Mouse (Mus musculus): ENCODE measurements around the gene Plek. TPM values are rescaled to one million over a fixed set of nuclear protein-coding genes. Genes with fewer than 3 reads are reported as not detected.
A peak's percentile ranks its signal among the peaks of the same experiment; 100 is the strongest.

Gene Plek
- polyA plus RNA-seq, 1 experiment from 2014 or later, result not detected

GRCm38 (mm10) chr11:17000353-17001334 lies 51.5 kb downstream of the Plek start:
- peak; percentile 92 for ATAC-seq
- H3K27me3 ChIP-seq, result peaks cover 27% of the 10 kb centered on the region
- DNase-seq (ENCODE audit: low read depth, low spot score), result peak; percentile 43
- CTCF ChIA-PET, result interaction anchor here (1.5 kb wide), 1 partner anchor 48 kb away, joined by 3 read pairs; no protein-coding TSS in a partner anchor
- POLR2A ChIA-PET, result no interaction called here
- TF ChIP-seq CTCF (IDR thresholded peaks at IDR 0.05), result no peak
- in situ Hi-C loops (cut with MboI; ENCODE audit: low pct_unique_long_range_greater_than_20kb), result no loop called here

- ChIA-PET POLR2A (no interaction called here), CTCF (no interaction called here)
- DNase-seq (ENCODE audit: low read depth, low spot score), result no peak
- in situ Hi-C loops (cut with MboI; ENCODE audit: low pct_unique_long_range_greater_than_20kb), result no loop called here
- no peak for ATAC-seq
- peaks cover 32% of the 10 kb centered on the region for H3K27me3 ChIP-seq
- no peak for TF ChIP-seq CTCF (IDR thresholded peaks at IDR 0.05)
Observed at GRCm38 (mm10) chr11:16999933-17000332, 52.2 kb downstream of the Plek start.

DNA sequence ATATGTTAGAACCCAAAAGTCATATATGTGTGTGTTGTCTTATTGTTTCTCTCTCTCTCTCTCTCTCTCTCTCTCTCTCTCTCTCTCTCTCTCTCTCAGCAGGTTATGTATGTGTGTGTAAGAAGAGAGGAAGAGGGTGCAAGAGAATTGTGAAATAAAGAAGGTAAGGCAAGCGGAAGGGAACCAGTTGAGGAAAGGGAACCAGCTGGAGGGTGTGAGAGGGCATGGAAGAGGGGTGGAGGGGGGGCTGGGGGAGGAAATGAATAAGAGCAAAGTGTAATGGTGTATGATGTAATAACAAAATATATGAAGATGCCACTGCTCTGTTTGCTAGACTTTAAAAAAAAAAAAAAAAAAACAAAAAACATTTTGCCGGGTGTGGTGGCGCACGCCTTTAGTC lies 52.8 kb downstream of the Plek start:
- ChIA-PET POLR2A (no interaction called here), CTCF (no interaction called here)
- H3K27me3 ChIP-seq, result peaks cover 29% of the 10 kb centered on the region
- ATAC-seq, result no peak
- no peak for DNase-seq (ENCODE audit: low read depth, low spot score)
- in situ Hi-C loops (cut with MboI; ENCODE audit: low pct_unique_long_range_greater_than_20kb), result no loop called here
- no peak for TF ChIP-seq CTCF (IDR thresholded peaks at IDR 0.05)

- in situ Hi-C loops (cut with MboI; ENCODE audit: low pct_unique_long_range_greater_than_20kb), result no loop called here
- no peak for DNase-seq (ENCODE audit: low read depth, low spot score)
- ChIA-PET POLR2A (no interaction called here), CTCF (no interaction called here)
- H3K27me3 ChIP-seq, result peaks cover 28% of the 10 kb centered on the region
- no peak for TF ChIP-seq CTCF (IDR thresholded peaks at IDR 0.05)
- ATAC-seq, result no peak
Observed at GRCm38 (mm10) chr11:16997465-16997864, 54.7 kb downstream of the Plek start.

DNA sequence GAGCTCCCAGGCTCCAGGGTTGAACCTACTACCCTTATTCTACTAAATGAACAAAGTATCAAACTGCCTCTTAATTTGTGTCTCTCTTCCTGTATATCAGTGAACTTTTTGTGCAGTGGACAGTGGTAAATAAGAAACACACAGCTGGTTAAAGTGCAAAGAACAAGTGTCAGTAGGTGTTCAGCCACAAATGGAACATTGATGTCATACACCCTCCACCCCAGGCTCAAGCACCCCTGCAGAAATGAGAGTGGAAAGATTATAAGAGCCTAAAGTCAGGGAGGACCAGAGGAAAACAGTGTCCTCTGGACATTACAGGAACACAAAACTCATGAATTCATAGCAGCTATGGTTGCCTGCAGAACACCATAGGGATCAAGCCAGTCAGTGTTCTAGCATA lies 55.4 kb downstream of the Plek start:
- ChIA-PET CTCF (no interaction called here), POLR2A (no interaction called here)
- H3K27me3 ChIP-seq, result peaks cover 33% of the 10 kb centered on the region
- no peak for ATAC-seq
- no peak for DNase-seq (ENCODE audit: low read depth, low spot score)
- no peak for TF ChIP-seq CTCF (IDR thresholded peaks at IDR 0.05)
- in situ Hi-C loops (cut with MboI; ENCODE audit: low pct_unique_long_range_greater_than_20kb), result no loop called here

GRCm38 (mm10) chr11:16992880-16993279 lies 59.3 kb downstream of the Plek start:
- in situ Hi-C loops (cut with MboI; ENCODE audit: low pct_unique_long_range_greater_than_20kb), result no loop called here
- peaks cover 40% of the 10 kb centered on the region for H3K27me3 ChIP-seq
- no peak for ATAC-seq
- POLR2A ChIA-PET, result no interaction called here
- CTCF ChIA-PET, result no interaction called here
- TF ChIP-seq CTCF (IDR thresholded peaks at IDR 0.05), result no peak
- DNase-seq (ENCODE audit: low read depth, low spot score), result no peak

DNA sequence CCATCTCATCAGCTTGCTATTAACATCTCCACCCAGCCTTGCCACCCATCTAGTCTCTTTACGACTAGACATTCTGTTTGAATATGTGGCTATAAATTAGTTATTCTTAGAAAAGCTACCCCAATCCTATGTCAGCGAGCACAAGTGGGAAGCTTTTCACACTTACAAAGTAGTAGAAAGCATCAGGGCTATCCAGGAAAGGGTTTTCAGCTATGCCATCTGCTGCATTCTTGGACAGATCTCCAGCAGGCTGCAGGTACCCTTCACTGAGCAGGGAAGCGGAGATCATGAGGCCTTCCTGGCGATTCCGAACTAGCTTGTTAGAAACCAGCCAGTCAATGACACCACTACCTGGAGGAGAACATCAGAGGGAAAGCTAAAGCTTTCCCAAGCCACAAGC lies 62.3 kb downstream of the Plek start:
- CTCF ChIA-PET, result interaction anchor here (1.2 kb wide), 1 partner anchor 22 kb away, joined by 5 read pairs; no protein-coding TSS in a partner anchor
- DNase-seq (ENCODE audit: low read depth, low spot score), result no peak
- in situ Hi-C loops (cut with MboI; ENCODE audit: low pct_unique_long_range_greater_than_20kb), result no loop called here

DNA sequence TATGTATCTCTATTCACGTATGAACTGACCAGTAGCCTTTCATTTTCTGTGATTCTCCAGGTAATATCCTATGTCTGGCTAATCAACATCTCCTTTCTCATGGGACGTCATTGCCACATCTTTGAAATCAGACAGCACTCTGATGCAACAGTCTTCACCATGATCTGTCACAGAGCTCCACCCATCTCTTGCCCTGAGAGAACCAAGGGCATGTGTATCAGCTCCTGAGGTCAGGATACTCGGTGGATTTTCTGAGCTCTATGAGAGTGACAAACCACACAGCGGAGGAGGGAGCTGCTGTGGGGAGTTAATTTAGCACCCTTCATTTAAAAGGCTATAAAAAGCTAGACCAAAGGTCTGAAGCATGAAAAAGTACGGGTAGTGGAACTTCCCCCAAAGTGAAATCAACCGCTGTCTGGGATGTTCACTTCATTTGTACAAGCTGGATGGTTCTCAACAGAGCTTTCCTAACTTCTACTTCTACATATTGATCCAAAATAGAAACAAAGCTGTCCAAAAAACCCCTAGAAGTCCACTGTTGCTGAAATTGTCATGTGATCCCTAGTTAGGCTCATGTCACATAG lies 64.3 kb downstream of the Plek start:
- CTCF ChIA-PET, result no interaction called here
- no peak for DNase-seq (ENCODE audit: low read depth, low spot score)
- POLR2A ChIA-PET, result interaction anchor here (1.0 kb wide), 1 partner anchor 17 kb away, joined by 4 read pairs; no protein-coding TSS in a partner anchor
- TF ChIP-seq CTCF (IDR thresholded peaks at IDR 0.05), result no peak
- in situ Hi-C loops (cut with MboI; ENCODE audit: low pct_unique_long_range_greater_than_20kb), result no loop called here
- peaks cover 25% of the 10 kb centered on the region for H3K27me3 ChIP-seq
- no peak for ATAC-seq

More for the DNA sequence above, 62.3 kb downstream of the Plek start:
- TF ChIP-seq CTCF (IDR thresholded peaks at IDR 0.05), result no peak
- POLR2A ChIA-PET, result no interaction called here
- ATAC-seq, result no peak
- peaks cover 35% of the 10 kb centered on the region for H3K27me3 ChIP-seq

- ChIA-PET CTCF (no interaction called here), POLR2A (no interaction called here)
- DNase-seq (ENCODE audit: low read depth, low spot score), result no peak
- ATAC-seq, result no peak
- TF ChIP-seq CTCF (IDR thresholded peaks at IDR 0.05), result no peak
- H3K27me3 ChIP-seq, result peaks cover 22% of the 10 kb centered on the region
- in situ Hi-C loops (cut with MboI; ENCODE audit: low pct_unique_long_range_greater_than_20kb), result no loop called here
Observed at GRCm38 (mm10) chr11:16986550-16987187, 65.5 kb downstream of the Plek start.

DNA sequence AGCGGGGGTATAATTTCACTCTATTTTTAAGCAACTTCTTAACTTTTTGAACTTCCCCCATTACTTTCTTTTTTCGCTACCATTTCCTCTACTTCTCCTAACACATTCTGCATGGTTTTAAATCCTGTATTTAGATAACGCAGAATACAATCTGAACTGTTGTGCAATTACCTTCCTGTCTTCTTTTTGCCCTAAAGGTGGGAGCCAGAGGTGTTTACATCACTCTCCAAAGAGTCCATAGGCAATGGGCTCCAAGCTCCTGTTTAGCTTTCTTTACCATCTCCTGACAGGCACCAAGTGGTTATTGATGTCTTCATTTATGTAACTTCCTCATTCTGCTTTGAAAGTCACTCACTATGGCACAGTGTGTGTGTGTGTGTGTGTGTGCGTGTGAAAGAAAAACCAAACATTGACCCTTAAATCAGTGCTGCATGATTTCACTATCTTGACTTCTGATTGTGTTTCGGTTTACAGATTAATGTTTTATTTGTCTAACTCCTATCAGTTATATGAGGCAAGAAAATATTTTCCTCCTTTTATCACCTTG lies 73.9 kb downstream of the Plek start:
- ChIA-PET CTCF (interaction anchor here (2.7 kb wide), 1 partner anchor 10 kb away, joined by 7 read pairs; no protein-coding TSS in a partner anchor), POLR2A (no interaction called here)
- ATAC-seq, result no peak
- no peak for DNase-seq (ENCODE audit: low read depth, low spot score)
- in situ Hi-C loops (cut with MboI; ENCODE audit: low pct_unique_long_range_greater_than_20kb), result loop anchor here (10.0 kb wide), 1 partner anchor 247 kb away; no protein-coding TSS in a partner anchor
- TF ChIP-seq CTCF (IDR thresholded peaks at IDR 0.05), result no peak
- H3K27me3 ChIP-seq, result peaks cover 28% of the 10 kb centered on the region
